Mouse (Mus musculus): ENCODE results near the gene Cst13. TPM values are rescaled to one million over a fixed set of nuclear protein-coding genes. Genes with fewer than 3 reads are reported as not detected.

Gene Cst13
- polyA plus RNA-seq, 1 experiment from 2014 or later: not detected

GRCm38 (mm10) chr2:148868959-148869358, 49.1 kb downstream of the Cst13 start:
- no peaks in the 10 kb centered on the region for H3K36me3 ChIP-seq (ENCODE audit: control insufficient read depth, insufficient read depth, low read length)
- ATAC-seq (ENCODE audit: low FRiP score) (no peak), DNase-seq (ENCODE audit: low spot score) (no peak)
- no peak overlapping the region for H3K9ac ChIP-seq (ENCODE audit: low read depth, low read length)
- H3K9me3 ChIP-seq (ENCODE audit: control insufficient read depth, low read length): no peaks in the 10 kb centered on the region
- H3K4me3 ChIP-seq (ENCODE audit: low read depth, low read length): no peak overlapping the region
- no peak overlapping the region for H3K27ac ChIP-seq (ENCODE audit: low read depth, low read length)
- no peak overlapping the region for H3K4me2 ChIP-seq (replicated peaks; ENCODE audit: low read depth, low read length)
- 92% methylated on average over 1 of the region's 1 CpGs for WGBS
- no peaks in the 10 kb centered on the region; the same call in none of the 2 replicates for H3K4me1 ChIP-seq (replicated peaks; ENCODE audit: control insufficient read depth, insufficient read depth, low read length)
- H3K27me3 ChIP-seq (ENCODE audit: control insufficient read depth, insufficient read depth, low read length): no peaks in the 10 kb centered on the region

- Histone ChIP-seq H3K9ac (ENCODE audit: low read depth, low read length) (no peak overlapping the region), H3K4me2 (replicated peaks; ENCODE audit: low read depth, low read length) (no peak overlapping the region), H3K4me1 (replicated peaks; ENCODE audit: control insufficient read depth, insufficient read depth, low read length) (no peaks in the 10 kb centered on the region; the same call in none of the 2 replicates), H3K36me3 (ENCODE audit: control insufficient read depth, insufficient read depth, low read length) (no peaks in the 10 kb centered on the region), H3K4me3 (ENCODE audit: low read depth, low read length) (no peak overlapping the region), H3K27me3 (ENCODE audit: control insufficient read depth, insufficient read depth, low read length) (no peaks in the 10 kb centered on the region), H3K27ac (ENCODE audit: low read depth, low read length) (no peak overlapping the region), H3K9me3 (ENCODE audit: control insufficient read depth, low read length) (no peaks in the 10 kb centered on the region)
- DNase-seq (ENCODE audit: low spot score) (no peak), ATAC-seq (ENCODE audit: low FRiP score) (no peak)
- 90% methylated on average over 3 of the region's 3 CpGs for WGBS
These were observed 50.6 kb downstream of the Cst13 start for GRCm38 (mm10) chr2:148870526-148870925.

GRCm38 (mm10) chr2:148872860-148873259, 53.0 kb downstream of the Cst13 start:
- no peak overlapping the region for H3K27ac ChIP-seq (ENCODE audit: low read depth, low read length)
- H3K9me3 ChIP-seq (ENCODE audit: control insufficient read depth, low read length): no peaks in the 10 kb centered on the region
- H3K27me3 ChIP-seq (ENCODE audit: control insufficient read depth, insufficient read depth, low read length): no peaks in the 10 kb centered on the region
- 0 out of 2 replicates have a peak overlapping the region, but pooled peaks have one; percentile 8 for H3K4me3 ChIP-seq (ENCODE audit: low read depth, low read length)
- H3K4me2 ChIP-seq (replicated peaks; ENCODE audit: low read depth, low read length): peak overlapping the region; percentile 71
- no peak for DNase-seq (ENCODE audit: low spot score)
- H3K36me3 ChIP-seq (ENCODE audit: control insufficient read depth, insufficient read depth, low read length): no peaks in the 10 kb centered on the region
- no peak for ATAC-seq (ENCODE audit: low FRiP score)
- no peak overlapping the region; the same call in 1 of the 2 replicates for H3K9ac ChIP-seq (ENCODE audit: low read depth, low read length)
- 90% methylated on average over 4 of the region's 4 CpGs for WGBS
- H3K4me1 ChIP-seq (replicated peaks; ENCODE audit: control insufficient read depth, insufficient read depth, low read length): no peaks in the 10 kb centered on the region; the same call in none of the 2 replicates

GRCm38 (mm10) chr2:148874224-148874616, 54.3 kb downstream of the Cst13 start:
- H3K9ac ChIP-seq (ENCODE audit: low read depth, low read length): peak overlapping the region; percentile 72
- peak overlapping the region; percentile 71 for H3K4me2 ChIP-seq (replicated peaks; ENCODE audit: low read depth, low read length)
- peak overlapping the region; percentile 91 for H3K4me3 ChIP-seq (ENCODE audit: low read depth, low read length)
- peak; percentile 1; the same call in 1 of the 2 replicates for ATAC-seq (ENCODE audit: low FRiP score)
- no peaks in the 10 kb centered on the region for H3K9me3 ChIP-seq (ENCODE audit: control insufficient read depth, low read length)
- 57% methylated on average over 3 of the region's 3 CpGs for WGBS
- no peak for DNase-seq (ENCODE audit: low spot score)
- H3K27ac ChIP-seq (ENCODE audit: low read depth, low read length): no peak overlapping the region
- H3K4me1 ChIP-seq (replicated peaks; ENCODE audit: control insufficient read depth, insufficient read depth, low read length): no peaks in the 10 kb centered on the region; the same call in none of the 2 replicates
- no peaks in the 10 kb centered on the region for H3K27me3 ChIP-seq (ENCODE audit: control insufficient read depth, insufficient read depth, low read length)
- H3K36me3 ChIP-seq (ENCODE audit: control insufficient read depth, insufficient read depth, low read length): no peaks in the 10 kb centered on the region

GRCm38 (mm10) chr2:148874617-148875334, 54.9 kb downstream of the Cst13 start:
- WGBS: 2% methylated on average over 34 of the region's 34 CpGs
- ATAC-seq (ENCODE audit: low FRiP score) (peak; percentile 77), DNase-seq (ENCODE audit: low spot score) (peak; percentile 45)
- peak overlapping the region; percentile 91 for H3K4me3 ChIP-seq (ENCODE audit: low read depth, low read length)
- no peaks in the 10 kb centered on the region; the same call in none of the 2 replicates for H3K4me1 ChIP-seq (replicated peaks; ENCODE audit: control insufficient read depth, insufficient read depth, low read length)
- no peaks in the 10 kb centered on the region for H3K9me3 ChIP-seq (ENCODE audit: control insufficient read depth, low read length)
- H3K36me3 ChIP-seq (ENCODE audit: control insufficient read depth, insufficient read depth, low read length): no peaks in the 10 kb centered on the region
- peak overlapping the region; percentile 71 for H3K4me2 ChIP-seq (replicated peaks; ENCODE audit: low read depth, low read length)
- peak overlapping the region; percentile 74; the same call in 1 of the 2 replicates for H3K27ac ChIP-seq (ENCODE audit: low read depth, low read length)
- H3K27me3 ChIP-seq (ENCODE audit: control insufficient read depth, insufficient read depth, low read length): no peaks in the 10 kb centered on the region
- H3K9ac ChIP-seq (ENCODE audit: low read depth, low read length): peak overlapping the region; percentile 72

GRCm38 (mm10) chr2:148875335-148875811, 55.5 kb downstream of the Cst13 start, which contains the start of gene Cst3:
TSS of gene Cst3 (minus strand) at chr2:148875692.
- no peaks in the 10 kb centered on the region for H3K27me3 ChIP-seq (ENCODE audit: control insufficient read depth, insufficient read depth, low read length)
- ATAC-seq (ENCODE audit: low FRiP score) (peak; percentile 96), DNase-seq (ENCODE audit: low spot score) (peak; percentile 91)
- peak within 1 kb of the TSS; percentile 91 for H3K4me3 ChIP-seq (ENCODE audit: low read depth, low read length)
- no peaks in the 10 kb centered on the region for H3K36me3 ChIP-seq (ENCODE audit: control insufficient read depth, insufficient read depth, low read length)
- H3K4me2 ChIP-seq (replicated peaks; ENCODE audit: low read depth, low read length): peak within 1 kb of the TSS; percentile 71
- no peaks in the 10 kb centered on the region for H3K9me3 ChIP-seq (ENCODE audit: control insufficient read depth, low read length)
- no peaks in the 10 kb centered on the region; the same call in none of the 2 replicates for H3K4me1 ChIP-seq (replicated peaks; ENCODE audit: control insufficient read depth, insufficient read depth, low read length)
- peak within 1 kb of the TSS; percentile 72 for H3K9ac ChIP-seq (ENCODE audit: low read depth, low read length)
- 0% methylated on average over 14 of the region's 19 CpGs for WGBS
- H3K27ac ChIP-seq (ENCODE audit: low read depth, low read length): peak within 1 kb of the TSS; percentile 74; the same call in 1 of the 2 replicates

GRCm38 (mm10) chr2:148877016-148877770, 57.3 kb downstream of the Cst13 start:
- H3K9ac ChIP-seq (ENCODE audit: low read depth, low read length): no peak overlapping the region
- no peaks in the 10 kb centered on the region for H3K27me3 ChIP-seq (ENCODE audit: control insufficient read depth, insufficient read depth, low read length)
- H3K4me3 ChIP-seq (ENCODE audit: low read depth, low read length): no peak overlapping the region
- DNase-seq (ENCODE audit: low spot score) (no peak), ATAC-seq (ENCODE audit: low FRiP score) (no peak)
- no peaks in the 10 kb centered on the region for H3K9me3 ChIP-seq (ENCODE audit: control insufficient read depth, low read length)
- H3K4me1 ChIP-seq (replicated peaks; ENCODE audit: control insufficient read depth, insufficient read depth, low read length): no peaks in the 10 kb centered on the region; the same call in none of the 2 replicates
- no peak overlapping the region for H3K27ac ChIP-seq (ENCODE audit: low read depth, low read length)
- H3K4me2 ChIP-seq (replicated peaks; ENCODE audit: low read depth, low read length): no peak overlapping the region
- WGBS: 47% methylated on average over 3 of the region's 3 CpGs
- no peaks in the 10 kb centered on the region for H3K36me3 ChIP-seq (ENCODE audit: control insufficient read depth, insufficient read depth, low read length)

GRCm38 (mm10) chr2:148878641-148879130, 58.8 kb downstream of the Cst13 start:
- ATAC-seq (ENCODE audit: low FRiP score) (no peak), DNase-seq (ENCODE audit: low spot score) (no peak)
- H3K4me2 ChIP-seq (replicated peaks; ENCODE audit: low read depth, low read length): no peak overlapping the region
- H3K4me1 ChIP-seq (replicated peaks; ENCODE audit: control insufficient read depth, insufficient read depth, low read length): no peaks in the 10 kb centered on the region; the same call in 1 of the 2 replicates
- WGBS: 19% methylated on average over 2 of the region's 2 CpGs
- no peaks in the 10 kb centered on the region for H3K36me3 ChIP-seq (ENCODE audit: control insufficient read depth, insufficient read depth, low read length)
- H3K4me3 ChIP-seq (ENCODE audit: low read depth, low read length): no peak overlapping the region
- H3K27ac ChIP-seq (ENCODE audit: low read depth, low read length): no peak overlapping the region
- H3K27me3 ChIP-seq (ENCODE audit: control insufficient read depth, insufficient read depth, low read length): no peaks in the 10 kb centered on the region
- no peaks in the 10 kb centered on the region for H3K9me3 ChIP-seq (ENCODE audit: control insufficient read depth, low read length)
- H3K9ac ChIP-seq (ENCODE audit: low read depth, low read length): no peak overlapping the region
